Mouse (Mus musculus): ENCODE measurements around the gene Gprc5c.

Gene Gprc5c

GRCm38 (mm10) chr11:114833166-114833565 lies 17.8 kb upstream of the Gprc5c start:
- no peak for DNase-seq (ENCODE audit: low spot score)

DNA sequence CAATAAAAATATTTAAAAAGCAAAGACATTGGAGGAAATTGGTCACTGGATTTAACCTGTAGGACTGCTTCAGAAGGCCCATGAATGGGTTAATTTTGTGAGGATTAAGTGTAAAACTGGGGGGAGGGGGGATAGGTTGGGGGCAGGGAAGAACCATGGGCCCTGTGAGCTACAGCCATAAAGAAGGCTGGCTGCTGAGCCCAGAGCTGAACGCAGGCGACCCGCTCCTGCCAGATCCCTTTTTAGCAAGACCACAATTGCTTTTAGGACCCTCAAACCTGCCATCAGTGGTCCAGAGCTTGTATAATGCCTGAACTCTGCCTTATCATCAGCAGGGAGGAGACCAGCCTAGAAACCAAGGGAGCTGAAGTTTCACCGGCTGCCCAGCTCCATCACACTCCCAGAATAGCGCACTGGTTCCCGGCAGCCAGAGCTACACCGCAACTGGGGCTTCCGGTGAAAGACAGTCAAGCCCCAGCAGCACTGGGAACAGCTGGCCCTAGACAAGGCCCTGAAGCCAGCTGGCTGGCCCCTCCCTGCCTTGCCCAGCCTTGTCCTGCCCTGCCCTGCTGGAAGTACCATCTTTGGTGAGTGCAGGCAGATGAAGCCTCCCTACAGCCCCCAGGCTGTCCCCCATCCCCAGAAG lies 7.0 kb upstream of the Gprc5c start:
- DNase-seq (ENCODE audit: low spot score), result no peak

DNA sequence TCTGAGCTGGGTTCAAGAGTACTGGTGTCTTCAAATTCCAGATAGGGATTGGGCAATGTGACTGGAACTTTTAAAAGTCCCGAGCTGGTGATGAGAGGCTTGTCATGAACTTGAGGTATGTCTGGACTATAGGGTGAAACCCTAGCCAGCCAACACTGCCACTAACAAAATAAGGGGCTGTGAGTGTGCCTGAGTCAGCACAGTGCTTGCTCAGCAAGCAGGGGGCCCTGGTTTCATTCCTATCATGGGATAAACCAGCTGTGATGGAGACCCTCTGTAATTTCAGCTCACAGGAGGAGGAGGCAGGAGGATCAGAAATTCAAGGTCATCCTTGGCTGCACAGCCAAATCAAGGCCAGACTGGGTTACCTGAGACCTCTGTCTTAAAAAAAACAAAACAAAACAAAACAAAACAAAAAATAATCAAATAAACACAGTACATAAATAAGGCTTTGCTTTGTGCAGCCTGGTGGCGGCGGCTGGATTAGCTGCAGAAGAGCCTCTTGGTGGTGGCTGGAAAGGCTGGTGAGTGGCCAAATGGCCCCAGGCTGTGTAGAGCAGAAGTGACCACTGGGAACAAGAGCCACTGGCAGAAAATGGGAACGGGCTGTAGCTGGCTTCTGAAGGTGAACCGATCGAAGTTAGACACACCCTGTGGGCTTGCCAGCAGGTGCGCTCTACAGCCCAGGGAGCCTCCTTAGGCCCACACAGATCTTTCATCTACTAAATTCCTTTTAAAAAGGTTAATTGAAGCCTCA lies 6.3 kb upstream of the Gprc5c start:
- no peak for DNase-seq (ENCODE audit: low spot score)

GRCm38 (mm10) chr11:114846336-114846735 lies 4.6 kb upstream of the Gprc5c start:
- DNase-seq (ENCODE audit: low spot score), result no peak

DNA sequence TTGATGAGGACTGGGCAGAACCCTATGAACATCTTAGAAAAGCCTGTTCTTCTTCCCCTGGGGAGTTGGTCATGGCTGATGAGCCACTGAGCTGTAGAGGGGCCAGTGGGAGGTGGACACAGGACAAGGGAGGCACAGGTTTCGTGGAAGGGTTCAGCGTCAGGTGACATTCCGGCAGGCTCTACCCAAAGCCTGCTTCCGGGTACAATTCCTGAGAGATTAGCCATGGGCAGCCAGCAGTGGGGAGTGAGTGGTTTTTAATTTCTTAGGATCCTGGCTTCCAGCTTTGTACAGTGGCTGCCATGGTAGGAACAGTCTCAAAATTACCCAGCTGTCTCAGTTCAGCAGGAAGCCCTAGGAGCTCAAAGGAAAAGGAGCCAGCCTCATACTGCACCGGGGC lies 3.9 kb upstream of the Gprc5c start:
- DNase-seq (ENCODE audit: low spot score), result no peak

GRCm38 (mm10) chr11:114849572-114849971 lies 1.4 kb upstream of the Gprc5c start:
- DNase-seq (ENCODE audit: low spot score), result no peak

- no peak for DNase-seq (ENCODE audit: low spot score)
Observed at GRCm38 (mm10) chr11:114850066-114850451, 893 bp upstream of the Gprc5c start.

GRCm38 (mm10) chr11:114851269-114851607 lies 286 bp downstream of the Gprc5c start:
- no peak for DNase-seq (ENCODE audit: low spot score)

- peak; percentile 69 for DNase-seq (ENCODE audit: low spot score)
Observed at GRCm38 (mm10) chr11:114851608-114852310, 807 bp downstream of the Gprc5c start.

DNA sequence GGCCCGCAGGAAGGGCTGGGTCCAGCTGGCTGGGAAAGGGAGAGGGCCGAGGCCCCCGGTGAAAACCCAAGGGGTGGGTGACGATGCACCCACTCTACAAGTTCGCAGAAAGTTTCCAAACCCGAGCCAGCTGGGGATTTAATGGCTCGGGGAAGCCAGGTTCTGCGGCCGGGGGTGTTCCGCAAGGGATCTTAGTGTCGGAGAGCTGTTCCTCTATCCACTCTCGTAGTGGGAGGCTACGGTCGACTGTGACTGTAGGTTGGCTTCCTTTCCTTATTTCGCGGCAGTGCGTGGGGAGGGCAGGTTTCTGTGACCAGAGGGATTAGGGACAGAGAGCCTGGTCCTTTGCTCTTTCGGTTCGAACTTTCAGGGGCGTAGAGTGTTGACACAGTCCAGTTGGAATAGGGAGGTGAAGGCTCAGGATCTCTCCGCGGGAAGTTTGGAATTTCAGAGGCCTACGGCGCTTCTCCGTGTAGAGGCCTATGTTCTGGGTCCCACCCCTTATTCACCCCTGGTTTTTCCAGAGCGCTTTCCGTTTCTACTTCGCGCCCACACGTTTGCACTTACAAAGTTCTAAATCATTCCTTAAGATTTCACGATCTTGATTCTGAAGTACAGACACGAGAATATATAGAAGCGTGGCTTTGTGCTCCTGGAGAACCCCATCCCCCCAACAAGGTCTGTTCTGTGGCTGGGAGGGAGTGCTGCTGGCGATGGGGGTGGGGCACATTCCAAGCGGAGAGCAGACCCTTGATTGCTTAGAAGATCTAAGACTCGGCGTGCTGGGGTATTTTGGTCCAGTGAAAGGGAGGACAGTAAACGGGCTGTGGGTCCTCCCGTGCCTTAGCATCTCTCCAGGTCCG lies 1.6 kb downstream of the Gprc5c start:
- DNase-seq (ENCODE audit: low spot score), result no peak

GRCm38 (mm10) chr11:114853174-114853838 lies 2.4 kb downstream of the Gprc5c start:
- no peak for DNase-seq (ENCODE audit: low spot score)

- no peak for DNase-seq (ENCODE audit: low spot score)
Observed at GRCm38 (mm10) chr11:114854581-114854980, 3.6 kb downstream of the Gprc5c start.

DNA sequence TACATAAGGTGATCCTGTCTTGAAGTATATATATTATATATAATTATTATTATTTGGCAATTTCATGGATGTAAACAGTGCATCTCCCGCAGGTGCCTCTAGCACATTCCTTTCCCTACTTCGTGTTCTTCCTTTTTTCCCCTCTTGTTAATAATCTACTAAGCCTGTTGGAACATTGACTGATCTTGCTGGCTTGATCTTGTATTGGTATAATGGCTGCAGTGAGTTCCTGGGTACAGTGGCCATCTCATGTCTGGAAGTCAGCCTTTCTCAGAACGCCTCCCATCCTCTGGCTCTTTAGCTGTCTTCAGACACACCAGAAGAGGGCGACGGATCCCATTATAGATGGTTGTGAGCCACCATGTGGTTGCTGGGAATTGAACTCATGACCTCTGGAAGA lies 5.2 kb downstream of the Gprc5c start:
- DNase-seq (ENCODE audit: low spot score), result no peak

GRCm38 (mm10) chr11:114858641-114859040 lies 7.7 kb downstream of the Gprc5c start:
- no peak for DNase-seq (ENCODE audit: low spot score)

DNA sequence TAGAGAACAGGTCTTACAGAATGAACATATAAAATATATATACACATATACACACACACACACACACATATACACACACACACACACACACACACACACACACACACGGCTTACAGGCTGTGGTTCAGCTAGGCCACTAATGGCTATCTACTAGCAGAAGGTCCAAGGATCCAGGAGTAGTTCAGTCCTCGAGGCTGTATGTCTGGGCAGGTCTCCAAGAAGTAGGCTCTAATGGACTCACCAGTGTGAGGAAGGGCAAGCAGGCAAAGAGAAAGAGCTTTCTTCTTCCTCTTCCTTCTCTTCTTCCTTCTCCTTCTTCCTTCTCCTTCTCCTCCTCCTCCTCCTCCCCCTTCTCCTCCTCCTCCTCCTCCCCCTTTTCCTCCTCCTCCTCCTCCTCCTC lies 10.1 kb downstream of the Gprc5c start:
- no peak for DNase-seq (ENCODE audit: low spot score)

- DNase-seq (ENCODE audit: low spot score), result no peak
Observed at GRCm38 (mm10) chr11:114862687-114863086, 11.7 kb downstream of the Gprc5c start.

DNA sequence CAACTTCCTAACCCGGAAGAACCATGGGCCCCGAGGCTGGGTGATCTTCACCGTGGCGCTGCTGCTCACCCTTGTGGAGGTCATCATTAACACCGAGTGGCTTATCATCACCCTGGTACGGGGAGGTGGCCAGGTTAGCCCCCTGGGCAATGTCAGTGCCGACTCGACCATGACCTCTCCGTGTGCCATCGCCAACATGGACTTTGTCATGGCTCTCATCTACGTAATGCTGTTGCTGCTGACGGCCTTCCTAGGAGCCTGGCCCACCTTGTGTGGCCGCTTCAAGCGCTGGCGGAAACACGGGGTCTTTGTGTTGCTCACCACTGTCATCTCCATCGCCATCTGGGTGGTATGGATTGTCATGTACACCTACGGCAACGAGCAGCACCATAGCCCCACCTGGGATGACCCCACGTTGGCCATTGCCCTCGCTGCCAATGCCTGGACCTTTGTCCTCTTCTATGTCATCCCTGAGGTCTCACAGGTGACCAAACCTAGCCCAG lies 13.0 kb downstream of the Gprc5c start:
- DNase-seq (ENCODE audit: low spot score), result no peak

DNA sequence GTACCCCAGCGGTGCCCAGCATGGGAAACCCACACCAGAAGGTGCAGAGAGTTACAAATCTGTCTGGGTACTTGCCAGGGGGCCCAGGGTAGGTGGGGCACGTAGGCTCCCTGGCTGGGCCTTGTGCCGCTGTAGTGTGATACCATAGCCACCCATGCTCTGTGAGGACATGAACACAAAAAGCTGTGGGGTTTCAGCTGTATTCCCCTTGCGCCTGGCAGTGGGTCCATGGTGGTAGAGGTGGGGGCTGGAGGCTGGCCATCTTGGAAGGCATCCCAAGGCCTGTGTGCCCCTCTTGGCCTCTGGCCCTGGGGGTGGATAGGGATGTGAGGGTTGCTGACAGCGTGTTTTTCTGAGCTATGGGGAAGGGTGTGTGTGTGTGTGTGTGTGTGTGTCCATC lies 15.0 kb downstream of the Gprc5c start:
- DNase-seq (ENCODE audit: low spot score), result no peak

DNA sequence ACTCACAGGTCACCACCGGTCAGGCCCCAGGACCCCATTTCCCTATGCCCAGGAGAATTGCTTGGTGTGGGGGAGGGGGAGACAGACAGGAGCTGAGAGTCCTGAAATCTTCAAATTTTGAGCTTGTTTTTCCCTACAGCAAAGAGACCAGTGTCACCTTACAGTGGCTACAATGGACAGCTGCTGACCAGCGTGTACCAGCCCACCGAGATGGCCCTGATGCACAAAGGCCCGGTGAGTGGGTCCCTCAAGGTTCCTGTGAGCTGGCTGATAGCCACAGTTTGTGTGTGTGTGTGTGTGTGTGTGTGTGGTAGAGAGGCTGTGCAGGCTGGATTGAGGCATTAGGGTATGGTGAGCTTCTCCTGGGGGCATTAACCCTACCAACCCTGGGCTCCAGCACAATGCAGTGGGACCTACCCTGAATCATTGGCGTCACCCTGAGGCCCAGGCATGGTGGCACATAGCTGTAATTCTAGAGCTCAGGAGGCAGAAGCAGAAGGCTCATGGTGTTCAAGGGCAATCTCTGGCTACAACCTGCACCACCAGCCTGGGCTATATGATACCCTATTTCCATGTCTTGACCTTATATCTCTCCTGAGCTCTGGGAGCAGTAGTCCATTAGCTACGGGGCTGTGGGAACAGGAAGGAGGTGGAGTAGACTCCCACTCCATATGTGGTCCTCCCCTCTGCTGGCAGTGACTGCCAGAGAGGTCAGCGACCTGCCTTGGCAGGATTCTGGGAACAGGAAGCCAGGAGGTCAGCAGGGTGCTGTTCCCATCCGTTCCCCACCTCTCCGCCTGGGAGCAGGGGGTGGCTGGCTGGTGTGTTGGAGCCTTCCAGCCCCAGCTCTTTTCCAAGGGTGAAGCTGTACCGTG lies 15.8 kb downstream of the Gprc5c start:
- no peak for DNase-seq (ENCODE audit: low spot score)

GRCm38 (mm10) chr11:114867361-114868235 lies 16.6 kb downstream of the Gprc5c start:
- no peak for DNase-seq (ENCODE audit: low spot score)
